Mouse (Mus musculus) inflammation-experienced regulatory T-cells, adult 6 months (primary cell): ENCODE results near the gene Ica1l. TPM values are rescaled to one million over a fixed set of nuclear protein-coding genes. Genes with fewer than 3 reads are reported as not detected.

Experiments
- ATAC-seq: one replicate; pipeline ENCODE4 v1.8.0; 2017
- polyA plus RNA-seq, 3 experiments: library from polyadenylated mRNA; unstranded; fragments of 100-300 nt; shearing (Covaris generic); gene quantifications; one replicate each; pipeline ENCODE4 v1.2.1; 2017

Ica1l gene
- polyA plus RNA-seq, 3 experiments from 2014 or later = 0.84 to 3.0 (median 2.7) TPM

DNA sequence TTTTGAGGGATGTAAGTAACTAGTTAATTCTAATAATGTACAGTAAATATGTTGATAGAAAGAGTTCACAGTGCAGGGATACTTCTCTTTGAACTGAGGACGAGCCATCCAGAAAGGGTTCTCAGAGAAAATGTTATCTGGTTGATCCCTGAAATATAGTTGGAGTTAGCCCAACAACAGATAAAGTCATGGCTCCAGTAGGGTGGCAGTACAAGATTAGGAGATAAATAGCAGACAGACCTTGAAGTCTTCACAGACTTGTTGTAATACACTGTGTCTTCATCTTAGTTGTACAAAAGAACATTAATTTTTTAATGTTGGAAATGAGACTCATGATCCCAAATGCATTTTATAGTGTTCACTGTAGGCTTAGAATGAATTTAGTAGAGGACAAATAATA, 83.0 kb downstream of the Ica1l start:
- ATAC-seq = no peak

DNA sequence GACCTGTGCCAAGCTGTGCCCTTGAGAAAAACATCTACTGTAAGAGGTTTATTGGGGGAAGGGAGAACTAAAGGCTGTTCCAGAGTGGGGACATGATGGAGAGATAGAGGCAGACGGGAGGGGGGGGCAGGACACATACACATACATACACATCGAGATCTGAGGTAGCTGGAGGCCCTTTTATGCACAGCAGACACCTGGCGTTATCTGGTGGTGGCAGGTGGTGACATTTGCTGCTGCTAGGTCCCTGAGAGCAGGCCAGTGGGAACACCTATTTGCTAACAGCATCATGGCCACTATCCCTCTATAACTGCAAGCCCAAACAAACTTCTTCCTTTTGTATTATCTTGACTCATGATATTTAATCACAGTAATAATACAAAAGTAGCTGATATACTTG, 85.8 kb downstream of the Ica1l start:
- no peak for ATAC-seq

DNA sequence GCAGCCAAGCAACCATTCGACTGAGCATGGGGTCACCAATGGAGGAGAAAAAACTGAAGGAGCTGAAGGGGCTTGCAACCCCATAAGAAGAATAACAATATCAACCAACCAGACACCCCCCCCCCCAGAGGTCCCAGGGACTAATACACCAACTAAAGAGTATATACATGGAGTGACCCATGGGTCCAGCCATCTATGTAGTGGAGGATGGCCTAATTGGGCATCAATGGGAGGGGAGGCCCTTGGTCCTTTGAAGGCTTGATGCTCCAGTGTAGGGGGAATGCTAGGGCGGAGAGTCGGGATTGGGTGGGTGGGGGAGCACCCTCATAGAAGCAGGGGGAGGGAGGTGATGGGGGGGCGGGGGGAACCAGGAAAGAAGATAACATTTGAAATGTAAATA, 95.5 kb downstream of the Ica1l start:
- ATAC-seq = no peak

DNA sequence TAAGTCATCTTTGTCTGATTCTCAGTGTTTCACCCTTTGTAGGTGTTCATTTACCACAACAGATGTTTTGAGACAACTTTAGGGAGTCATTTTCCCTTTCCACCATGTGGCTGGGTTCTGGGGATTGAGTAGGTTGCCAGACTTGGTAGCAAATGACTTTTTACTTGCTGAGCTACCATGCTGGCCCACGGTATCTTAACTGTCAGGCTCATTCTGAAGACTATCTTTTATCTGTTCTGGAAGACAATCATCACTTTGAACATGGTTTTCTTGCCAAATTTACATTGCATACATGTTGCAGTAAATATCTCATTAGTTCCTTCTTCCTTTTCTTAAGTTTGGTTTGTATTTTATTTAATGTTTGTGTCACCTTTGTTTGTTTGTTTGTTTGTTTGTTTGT, 97.0 kb downstream of the Ica1l start:
- ATAC-seq = no peak

DNA sequence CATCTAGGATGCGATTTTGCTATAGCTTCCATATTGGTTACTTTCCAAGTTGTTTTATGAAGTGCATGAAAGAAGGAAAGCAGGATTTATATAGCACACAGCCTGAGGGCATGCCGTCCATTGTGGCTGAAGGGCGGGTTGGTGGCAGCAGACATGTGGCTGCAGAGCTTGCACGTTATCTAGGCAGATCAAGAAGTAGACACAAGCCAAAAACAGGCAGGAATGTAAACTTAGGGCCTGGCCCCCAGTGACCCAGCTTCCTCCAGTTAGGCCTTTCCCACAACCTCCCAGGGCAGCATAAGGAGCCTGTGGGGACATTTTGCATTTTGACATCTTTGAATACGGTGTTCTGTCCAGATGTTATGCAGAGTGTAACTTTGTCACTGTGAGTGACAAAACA, 99.2 kb downstream of the Ica1l start:
- no peak for ATAC-seq

DNA sequence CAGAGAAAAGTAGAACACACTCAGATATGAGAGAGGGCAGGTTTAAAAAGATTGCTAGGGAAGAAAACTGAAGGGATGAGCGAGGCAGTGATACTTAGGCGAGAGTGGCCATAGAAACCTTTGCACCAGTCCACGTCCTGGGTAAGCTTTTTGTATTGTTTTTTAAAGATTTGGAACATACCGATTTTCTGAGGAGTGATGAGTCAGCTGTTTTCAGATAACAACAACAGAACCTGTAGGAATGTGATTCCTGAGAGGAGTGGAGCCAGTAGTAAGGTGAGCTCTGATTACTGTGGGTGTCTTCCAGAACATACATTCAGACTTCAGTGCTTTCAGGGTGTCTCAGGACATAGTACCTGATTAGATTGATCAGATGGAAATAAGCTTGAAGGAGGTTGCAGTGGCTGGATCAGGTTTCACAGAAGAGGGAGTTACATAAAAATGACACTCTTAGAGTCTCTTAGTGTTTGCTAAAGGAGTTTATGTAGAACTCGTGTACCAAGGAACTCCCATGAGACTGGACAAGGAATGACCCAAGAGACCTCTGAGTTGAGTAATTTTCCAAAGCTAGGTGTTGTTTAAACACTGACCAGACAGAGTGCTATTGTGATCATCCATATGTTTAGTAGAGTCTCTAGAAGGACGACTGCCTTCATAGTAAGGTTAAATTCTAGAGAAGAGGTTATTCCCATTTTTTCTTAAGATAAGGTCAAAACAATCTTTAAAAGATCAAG, 100.8 kb downstream of the Ica1l start:
- ATAC-seq = no peak

DNA sequence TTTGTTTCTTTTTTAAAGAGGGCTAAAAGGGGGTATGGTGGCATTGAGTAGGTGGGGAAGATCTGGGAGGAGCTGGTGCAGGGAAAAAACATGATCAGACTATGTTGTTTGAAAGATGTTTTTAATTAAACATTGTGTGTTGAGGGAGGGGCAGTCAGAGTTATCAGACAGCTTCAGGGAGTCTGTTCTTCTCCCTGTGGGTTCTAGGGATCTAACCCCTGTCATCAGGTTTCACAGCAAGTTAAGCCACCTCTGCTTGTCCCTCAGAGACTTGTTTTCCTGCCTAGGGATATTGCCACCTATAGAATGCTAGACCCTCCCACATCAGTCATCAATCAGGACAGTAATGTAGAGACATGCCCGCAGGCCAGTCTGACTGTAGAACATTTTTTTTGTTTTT, 101.9 kb downstream of the Ica1l start:
- no peak for ATAC-seq

DNA sequence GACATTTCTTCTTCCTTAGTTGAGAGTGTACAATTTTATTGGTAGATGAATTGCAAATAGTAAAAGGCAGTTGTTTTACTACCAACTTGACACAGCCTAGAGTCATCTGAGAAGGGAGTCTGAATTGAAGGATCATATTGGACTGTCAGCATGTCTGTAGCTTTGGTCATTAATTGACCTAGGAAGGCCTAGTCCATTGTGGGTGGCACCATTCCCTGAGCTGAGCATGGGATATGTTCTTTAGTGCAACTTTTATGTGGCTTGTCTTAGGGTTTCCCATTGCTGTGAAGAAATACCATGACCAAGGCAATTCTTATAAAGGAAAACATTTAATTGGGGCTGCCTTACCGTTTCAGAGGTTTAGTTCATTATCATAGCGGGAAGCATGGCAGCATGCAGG, 110.0 kb downstream of the Ica1l start:
- no peak for ATAC-seq

Other genes with a start within 250 kb of the Ica1l start
- 10 to 100 TPM; 14.7 to 26.3 (median 15.4) TPM for gene Fam117b, start 130.2 kb downstream of the Ica1l start, polyA plus RNA-seq
- 10 to 100 TPM in 1 of 3 experiments, 1 to 10 TPM in 2; 5.3 to 11.9 (median 6.7) TPM for gene Carf, start 55.1 kb upstream of the Ica1l start, polyA plus RNA-seq
- gene Wdr12, start 55.5 kb upstream of the Ica1l start, polyA plus RNA-seq = 10 to 100 TPM; 36.9 to 48.5 (median 46.8) TPM
- gene Nbeal1, start 137.4 kb upstream of the Ica1l start, polyA plus RNA-seq = 1 to 10 TPM; 4.7 to 8.7 (median 8.5) TPM